7 mouse cellular contexts compared by ENCODE assay signal in the genomic region with DNA sequence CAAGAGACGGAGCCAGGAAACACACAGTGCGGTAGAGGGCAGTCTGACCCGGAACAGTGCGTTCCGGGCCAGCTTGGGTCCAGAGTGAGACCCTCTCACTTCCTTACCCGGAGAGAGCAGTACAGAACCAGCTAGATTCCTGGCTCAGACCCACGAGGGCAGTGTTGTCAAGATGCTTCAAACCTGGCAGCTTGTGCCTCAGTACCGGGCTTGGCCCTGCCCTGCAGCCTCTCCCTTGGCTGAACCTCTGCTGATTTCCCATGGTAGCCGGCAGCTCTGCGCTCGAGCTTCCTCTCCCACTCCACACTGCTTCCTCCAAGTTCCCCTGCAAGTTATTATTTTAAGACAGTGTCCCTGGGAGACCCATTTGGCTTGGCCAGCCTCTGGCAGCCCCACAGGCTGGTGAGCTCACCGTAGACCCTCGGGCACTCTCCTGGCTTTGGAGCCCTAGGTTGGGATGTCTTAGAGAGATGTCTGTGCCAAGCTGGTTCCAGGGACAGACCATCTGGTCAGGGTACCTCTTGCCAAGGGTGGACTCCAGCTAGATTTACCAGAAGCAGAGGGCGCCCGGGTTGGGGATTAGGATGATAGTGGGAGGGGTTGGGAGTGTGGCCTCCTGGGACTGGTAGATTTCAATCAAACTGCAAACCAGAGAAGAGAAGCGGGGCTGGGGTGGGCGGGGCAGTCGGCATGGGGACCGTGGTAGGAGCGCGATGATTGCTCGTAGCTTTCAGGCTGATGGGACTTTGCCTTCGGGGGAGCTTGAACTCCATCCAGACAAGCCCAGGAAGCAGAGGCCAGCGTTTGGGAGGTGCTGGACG. TPM values are rescaled to one million over a fixed set of nuclear protein-coding genes. Genes with fewer than 3 reads are reported as not detected.
DNase-seq lines count a peak whose midpoint lies in the region; ATAC-seq lines count a peak whose summit lies in the region.

No protein-coding gene starts in this region.

- H3K4me1 ChIP-seq in hindbrain, embryonic 16.5 days (ENCODE audit: control insufficient read depth, insufficient read depth, low read depth, low read length) = peaks cover 14% of the 10 kb centered on the region
- H3K4me1 ChIP-seq in midbrain, embryonic 10.5 days = peaks cover 16% of the 10 kb centered on the region

- H3K36me3 ChIP-seq in hindbrain, embryonic 16.5 days (ENCODE audit: control insufficient read depth, insufficient read depth, low read length) = no peaks in the 10 kb centered on the region
- H3K36me3 ChIP-seq in midbrain, embryonic 10.5 days = no peaks in the 10 kb centered on the region

- H3K9ac ChIP-seq in hindbrain, embryonic 16.5 days (ENCODE audit: low read depth, low read length) = no peak overlapping the region

- no peak overlapping the region for H3K4me3 ChIP-seq in hindbrain, embryonic 16.5 days (ENCODE audit: low read length)
- peak overlapping the region; percentile 40 for H3K4me3 ChIP-seq in midbrain, embryonic 10.5 days

- no peaks in the 10 kb centered on the region for H3K9me3 ChIP-seq in hindbrain, embryonic 16.5 days (ENCODE audit: control insufficient read depth, low read length)
- H3K9me3 ChIP-seq in midbrain, embryonic 10.5 days (replicated peaks) = no peaks in the 10 kb centered on the region

- peak; percentile 30 for DNase-seq in Muller cell, postnatal 12 days (ENCODE audit: inconsistent ontology term)
- DNase-seq in cerebellum, adult 18-20 months = peak; percentile 90 to 91
- peak; percentile 17 to 31 for DNase-seq in gastrocnemius, adult 8-10 months (ENCODE audit: low spot score in 2 of 2)
- DNase-seq in midbrain, embryonic 10.5 days (ENCODE audit: low spot score) = peak; percentile 47
- no peak for DNase-seq in urinary bladder, postnatal 10 days (ENCODE audit: low spot score)
- DNase-seq in thymus, postnatal 10 days (ENCODE audit: low spot score in 2 of 2) = no peak

- peak; percentile 86 for ATAC-seq in hindbrain, embryonic 16.5 days

- peak overlapping the region; percentile 34 for H3K4me2 ChIP-seq in hindbrain, embryonic 16.5 days (ENCODE audit: low read length)

- 0 out of 2 replicates have a peak overlapping the region, but pooled peaks have one; percentile 14 for H3K27ac ChIP-seq in hindbrain, embryonic 16.5 days (ENCODE audit: low read depth, low read length)
- peak overlapping the region; percentile 58; the same call in 1 of the 2 replicates for H3K27ac ChIP-seq in midbrain, embryonic 10.5 days (replicated peaks)

- 12% methylated on average over 25 of the region's 25 CpGs for WGBS in hindbrain, embryonic 16.5 days
- WGBS in midbrain, embryonic 10.5 days = 18% methylated on average over 25 of the region's 25 CpGs

- H3K27me3 ChIP-seq in hindbrain, embryonic 16.5 days (replicated peaks; ENCODE audit: control insufficient read depth, insufficient read depth, low read length) = no peaks in the 10 kb centered on the region
- peaks cover 47% of the 10 kb centered on the region for H3K27me3 ChIP-seq in midbrain, embryonic 10.5 days (ENCODE audit: low read depth, poor library complexity, severe bottlenecking)

RNA-seq across cellular contexts. Expression of a gene that starts 35.1 kb away (rescaled TPM):
- total RNA-seq in gastrocnemius, adult 8-10 months (2022) = 10 to 100 TPM; 15.5 to 26.0 (median 20.5) TPM
- polyA plus RNA-seq in hindbrain, embryonic 16.5 days (2015; fragmentation: Nextera tagmentation; extraction: Ambion mirVana) = 105 and 131 TPM in 2 replicates
- polyA plus RNA-seq in midbrain, embryonic 10.5 days (2016; fragmentation: Nextera tagmentation; extraction: Ambion mirVana) = 12.9 and 20.6 TPM in 2 replicates

RNA-seq across cellular contexts. Expression of a gene that starts 40.5 kb away (rescaled TPM):
- total RNA-seq in gastrocnemius, adult 8-10 months (2022) = not detected
- polyA plus RNA-seq in hindbrain, embryonic 16.5 days (2015; fragmentation: Nextera tagmentation; extraction: Ambion mirVana) = not detected in 2 replicates
- polyA plus RNA-seq in midbrain, embryonic 10.5 days (2016; fragmentation: Nextera tagmentation; extraction: Ambion mirVana) = not detected in 2 replicates

RNA-seq across cellular contexts. Expression of a gene that starts 57.9 kb away (rescaled TPM):
- total RNA-seq in gastrocnemius, adult 8-10 months (2022) = under 1 TPM in 1 of 4 experiments, not detected in 3; 0.24 TPM
- polyA plus RNA-seq in hindbrain, embryonic 16.5 days (2015; fragmentation: Nextera tagmentation; extraction: Ambion mirVana) = 130 and 157 TPM in 2 replicates
- polyA plus RNA-seq in midbrain, embryonic 10.5 days (2016; fragmentation: Nextera tagmentation; extraction: Ambion mirVana) = 1.5 TPM in 2 replicates

Comparison
In these comparisons a context has a peak if more than half of its experiments do, and no peak if none do; other contexts are left out.
1. DNase-seq: peak in Muller cell, postnatal 12 days (single experiment), cerebellum, adult 18-20 months (2 of 2), gastrocnemius, adult 8-10 months (2 of 2) and midbrain, embryonic 10.5 days (single experiment); none in urinary bladder, postnatal 10 days (single experiment) and thymus, postnatal 10 days (0 of 2).
2. RNA of a gene that starts 57.9 kb away (polyA plus RNA-seq): 130 to 157 TPM in hindbrain, embryonic 16.5 days; 1.5 TPM in midbrain, embryonic 10.5 days; every median in the first group is over 10 times any median in the second.